Mouse (Mus musculus) gastrocnemius, postnatal 10 days (tissue): Measurements from ENCODE around the gene 4833420G17Rik. TPM values are rescaled to one million over a fixed set of nuclear protein-coding genes. Genes with fewer than 3 reads are reported as not detected.

Experiments used
- total RNA-seq, 2 experiments: library from RNA; stranded (reverse); gene quantifications; 2 replicates each; pipeline ENCODE4 v1.2.3; 2021

The 4833420G17Rik gene
- total RNA-seq, 2 experiments from 2014 or later = 9.7 to 12.0 TPM

Other genes starting within 250 kb of the 4833420G17Rik start
- 10 to 100 TPM; 82.7 to 83.0 TPM for gene Paip1, start 34.2 kb upstream of the 4833420G17Rik start, total RNA-seq
- 10 to 100 TPM in 1 of 2 experiments, 1 to 10 TPM in 1; 8.4 to 10.3 TPM for gene Tmem267, start 25.3 kb downstream of the 4833420G17Rik start, total RNA-seq
- gene 3110070M22Rik, start 25.6 kb downstream of the 4833420G17Rik start, total RNA-seq = under 1 TPM; 0.38 to 0.78 TPM
- under 1 TPM; 0.19 to 0.23 TPM for gene Ccl28, start 161.1 kb downstream of the 4833420G17Rik start, total RNA-seq
- 10 to 100 TPM; 52.4 to 57.1 TPM for gene Hmgcs1, start 227.6 kb downstream of the 4833420G17Rik start, total RNA-seq